Mouse (Mus musculus): ENCODE data around the gene Swt1. TPM values are rescaled to one million over a fixed set of nuclear protein-coding genes. Genes with fewer than 3 reads are reported as not detected.

Gene Swt1
- polyA plus RNA-seq, 1 experiment = 12.0 TPM

GRCm38 (mm10) chr1:151341321-151342044 is 86.8 kb downstream of the Swt1 start:
- DNase-seq (ENCODE audit: low read depth) = no peak
- TF ChIP-seq POLR2A (IDR thresholded peaks at IDR 0.05; ENCODE audit: borderline replicate concordance, extremely low read depth, insufficient read depth, insufficient read length, poor library complexity, severe bottlenecking) = no peak
- TF ChIP-seq CTCF (IDR thresholded peaks at IDR 0.05; ENCODE audit: borderline replicate concordance, extremely low read depth, insufficient read depth, insufficient read length) = no peak

GRCm38 (mm10) chr1:151338941-151339340 is 89.3 kb downstream of the Swt1 start:
- TF ChIP-seq POLR2A (IDR thresholded peaks at IDR 0.05; ENCODE audit: borderline replicate concordance, extremely low read depth, insufficient read depth, insufficient read length, poor library complexity, severe bottlenecking) = no peak
- TF ChIP-seq CTCF (IDR thresholded peaks at IDR 0.05; ENCODE audit: borderline replicate concordance, extremely low read depth, insufficient read depth, insufficient read length) = no peak
- DNase-seq (ENCODE audit: low read depth) = peak; percentile 33

- DNase-seq (ENCODE audit: low read depth) = no peak
- no peak for TF ChIP-seq POLR2A (IDR thresholded peaks at IDR 0.05; ENCODE audit: borderline replicate concordance, extremely low read depth, insufficient read depth, insufficient read length, poor library complexity, severe bottlenecking)
- TF ChIP-seq CTCF (IDR thresholded peaks at IDR 0.05; ENCODE audit: borderline replicate concordance, extremely low read depth, insufficient read depth, insufficient read length) = no peak
These were observed 90.0 kb downstream of the Swt1 start for GRCm38 (mm10) chr1:151338234-151338633.

- TF ChIP-seq CTCF (IDR thresholded peaks at IDR 0.05; ENCODE audit: borderline replicate concordance, extremely low read depth, insufficient read depth, insufficient read length) (no peak), POLR2A (IDR thresholded peaks at IDR 0.05; ENCODE audit: borderline replicate concordance, extremely low read depth, insufficient read depth, insufficient read length, poor library complexity, severe bottlenecking) (no peak)
- DNase-seq (ENCODE audit: low read depth) = no peak
These were observed 95.4 kb downstream of the Swt1 start for GRCm38 (mm10) chr1:151332819-151333218.

GRCm38 (mm10) chr1:151329601-151330000 is 98.7 kb downstream of the Swt1 start:
- DNase-seq (ENCODE audit: low read depth) = no peak
- no peak for TF ChIP-seq CTCF (IDR thresholded peaks at IDR 0.05; ENCODE audit: borderline replicate concordance, extremely low read depth, insufficient read depth, insufficient read length)
- no peak for TF ChIP-seq POLR2A (IDR thresholded peaks at IDR 0.05; ENCODE audit: borderline replicate concordance, extremely low read depth, insufficient read depth, insufficient read length, poor library complexity, severe bottlenecking)

GRCm38 (mm10) chr1:151328341-151329097 is 99.7 kb downstream of the Swt1 start:
- no peak for DNase-seq (ENCODE audit: low read depth)
- TF ChIP-seq POLR2A (IDR thresholded peaks at IDR 0.05; ENCODE audit: borderline replicate concordance, extremely low read depth, insufficient read depth, insufficient read length, poor library complexity, severe bottlenecking) = no peak
- TF ChIP-seq CTCF (IDR thresholded peaks at IDR 0.05; ENCODE audit: borderline replicate concordance, extremely low read depth, insufficient read depth, insufficient read length) = no peak

GRCm38 (mm10) chr1:151325328-151325727 is 102.9 kb downstream of the Swt1 start:
- TF ChIP-seq POLR2A (IDR thresholded peaks at IDR 0.05; ENCODE audit: borderline replicate concordance, extremely low read depth, insufficient read depth, insufficient read length, poor library complexity, severe bottlenecking) = no peak
- TF ChIP-seq CTCF (IDR thresholded peaks at IDR 0.05; ENCODE audit: borderline replicate concordance, extremely low read depth, insufficient read depth, insufficient read length) = no peak
- no peak for DNase-seq (ENCODE audit: low read depth)

- DNase-seq (ENCODE audit: low read depth) = no peak
- TF ChIP-seq CTCF (IDR thresholded peaks at IDR 0.05; ENCODE audit: borderline replicate concordance, extremely low read depth, insufficient read depth, insufficient read length) = no peak
- TF ChIP-seq POLR2A (IDR thresholded peaks at IDR 0.05; ENCODE audit: borderline replicate concordance, extremely low read depth, insufficient read depth, insufficient read length, poor library complexity, severe bottlenecking) = no peak
These were observed 107.8 kb downstream of the Swt1 start for GRCm38 (mm10) chr1:151320408-151320807.

- no peak for TF ChIP-seq CTCF (IDR thresholded peaks at IDR 0.05; ENCODE audit: borderline replicate concordance, extremely low read depth, insufficient read depth, insufficient read length)
- TF ChIP-seq POLR2A (IDR thresholded peaks at IDR 0.05; ENCODE audit: borderline replicate concordance, extremely low read depth, insufficient read depth, insufficient read length, poor library complexity, severe bottlenecking) = no peak
- no peak for DNase-seq (ENCODE audit: low read depth)
These were observed 109.0 kb downstream of the Swt1 start for GRCm38 (mm10) chr1:151319267-151319666.

Other genes with a start within 250 kb of the Swt1 start
- 0.05 TPM in 1 of 2 replicates, not detected in the other for gene Gm47985, start 245.9 kb downstream of the Swt1 start, polyA plus RNA-seq (2012; rRNA removed)
- gene Gm8947, start 236.1 kb downstream of the Swt1 start, polyA plus RNA-seq (2012; rRNA removed) = not detected in 2 replicates
- not detected in 2 replicates for gene Gm47995, start 230.0 kb downstream of the Swt1 start, polyA plus RNA-seq (2012; rRNA removed)
- gene 3110040M04Rik, start 224.3 kb downstream of the Swt1 start, polyA plus RNA-seq (2012; rRNA removed) = not detected in 2 replicates
- gene Gm47996, start 218.3 kb downstream of the Swt1 start, polyA plus RNA-seq (2012; rRNA removed) = 0.08 TPM in 1 of 2 replicates, not detected in the other
- gene Ivns1abp, start 84.0 kb downstream of the Swt1 start, polyA plus RNA-seq (2012; rRNA removed) = 203 and 240 TPM in 2 replicates
- gene Trmt1l, start 87 bp upstream of the Swt1 start, polyA plus RNA-seq (2012; rRNA removed) = 33.2 and 33.6 TPM in 2 replicates
- 115 and 116 TPM in 2 replicates for gene Rnf2, start 72.5 kb upstream of the Swt1 start, polyA plus RNA-seq (2012; rRNA removed)
- 0.50 and 0.90 TPM in 2 replicates for gene Fam129a, start 142.7 kb upstream of the Swt1 start, polyA plus RNA-seq (2012; rRNA removed)

All from brain, embryonic 14.5 days (tissue).